ENCODE assay signal across 9 mouse cellular contexts in the genomic region with DNA sequence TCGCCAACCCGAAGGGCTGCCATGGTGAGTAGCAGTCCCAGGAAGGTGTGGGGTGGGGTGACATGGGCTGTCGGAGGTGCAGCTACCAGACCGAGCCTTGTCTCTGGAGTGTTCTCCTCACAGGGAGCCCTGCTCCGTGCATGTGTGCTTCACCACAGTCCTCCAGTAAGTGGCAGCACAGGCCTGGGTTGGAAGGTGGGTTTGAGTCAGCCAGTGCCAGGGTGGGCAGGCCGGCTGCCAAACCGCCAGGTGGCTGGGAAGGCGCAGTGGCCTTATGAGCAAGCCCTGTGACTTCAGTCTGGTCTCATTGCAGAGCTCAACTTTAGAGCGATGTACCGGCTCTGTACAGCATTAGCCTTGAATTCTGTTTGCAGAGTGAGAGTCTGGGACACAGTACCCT. TPM values are rescaled to one million over a fixed set of nuclear protein-coding genes. Genes with fewer than 3 reads are reported as not detected.
A peak's percentile ranks its signal among the peaks of the same experiment; 100 is the strongest.
DNase-seq lines count a peak whose midpoint lies in the region; ATAC-seq lines count a peak whose summit lies in the region.
"Had no signal": no experiment of that assay in that cellular context is flagged by ENCODE, and none has a peak within 500 bp of the region (broad histone marks: within the 10 kb centered on the region; RNA-seq: fewer than 3 reads in every experiment).

No protein-coding gene starts in this region.

- intact Hi-C loops in left cerebral cortex, postnatal 14 days (cut with DNase I), result loop anchor here (2.0 kb wide), 1 partner anchor 51 kb away; no protein-coding TSS in a partner anchor

- H3K4me2 ChIP-seq in intestine, embryonic 15.5 days (replicated peaks), result no peak overlapping the region

- H3K9ac ChIP-seq in intestine, embryonic 15.5 days, result no peak overlapping the region

- no peaks in the 10 kb centered on the region for H3K9me3 ChIP-seq in intestine, embryonic 15.5 days
- no peaks in the 10 kb centered on the region for H3K9me3 ChIP-seq in midbrain, embryonic 10.5 days (replicated peaks)

- H3K4me3 ChIP-seq in intestine, embryonic 15.5 days (replicated peaks), result no peak overlapping the region
- H3K4me3 ChIP-seq in midbrain, embryonic 10.5 days, result no peak overlapping the region

- ATAC-seq in intestine, embryonic 15.5 days, result peak; percentile 65

- H3K27ac ChIP-seq in intestine, embryonic 15.5 days, result no peak overlapping the region
- H3K27ac ChIP-seq in midbrain, embryonic 10.5 days (replicated peaks), result 0 out of 2 replicates have a peak overlapping the region, but pooled peaks have one; percentile 34
- H3K27ac ChIP-seq: macrophage had no signal

- DNase-seq in adrenal gland, adult (ENCODE audit: inconsistent age in 2 of 2, low spot score in 1 of 2), result peak; percentile 74 to 82
- peak; percentile 72 for DNase-seq in embryo, embryonic 10.5 days (ENCODE audit: low spot score)
- peak; percentile 72 to 83 for DNase-seq in gastrocnemius, postnatal 4 days (ENCODE audit: low spot score in 2 of 2)
- DNase-seq in left cerebral cortex, postnatal 14 days (ENCODE audit: low spot score in 2 of 2), result peak; percentile 82 to 88
- DNase-seq in midbrain, embryonic 10.5 days (ENCODE audit: low spot score), result peak; percentile 66
- DNase-seq in skeletal muscle tissue, adult 2 months (ENCODE audit: low read depth, low spot score), result peak; percentile 91
- DNase-seq in adipocyte (ENCODE audit: low spot score), result no peak

- H3K4me1 ChIP-seq in intestine, embryonic 15.5 days (replicated peaks), result 0 out of 2 replicates have a peak, but pooled peaks cover 10% of the 10 kb centered on the region
- H3K4me1 ChIP-seq in midbrain, embryonic 10.5 days, result peaks cover 45% of the 10 kb centered on the region

- H3K36me3 ChIP-seq in intestine, embryonic 15.5 days, result no peaks in the 10 kb centered on the region
- no peaks in the 10 kb centered on the region for H3K36me3 ChIP-seq in midbrain, embryonic 10.5 days

- 43% methylated on average over 10 of the region's 10 CpGs for WGBS in intestine, embryonic 15.5 days
- 32% methylated on average over 10 of the region's 10 CpGs for WGBS in midbrain, embryonic 10.5 days

- H3K27me3 ChIP-seq in intestine, embryonic 15.5 days (replicated peaks), result no peaks in the 10 kb centered on the region
- peaks cover 17% of the 10 kb centered on the region; the same call in 1 of the 2 replicates for H3K27me3 ChIP-seq in midbrain, embryonic 10.5 days (ENCODE audit: low read depth, poor library complexity, severe bottlenecking)

RNA-seq across cellular contexts. Expression of a gene that starts 39.9 kb away (rescaled TPM):
- 1 to 10 TPM; 1.0 to 1.2 TPM for total RNA-seq in gastrocnemius, postnatal 4 days (2021)
- polyA plus RNA-seq in intestine, embryonic 15.5 days (2015; fragmentation: Nextera tagmentation; extraction: Ambion mirVana), result 5.2 and 6.8 TPM in 2 replicates
- 10 to 100 TPM; 42.8 to 43.6 TPM for total RNA-seq in left cerebral cortex, postnatal 14 days (2021)
- polyA plus RNA-seq in midbrain, embryonic 10.5 days (2016; fragmentation: Nextera tagmentation; extraction: Ambion mirVana), result 12.8 and 18.4 TPM in 2 replicates
- polyA plus RNA-seq: macrophage had no signal

RNA-seq across cellular contexts. Expression of a gene that starts 57.2 kb away (rescaled TPM):
- 10 to 100 TPM; 45.2 to 61.4 TPM for total RNA-seq in gastrocnemius, postnatal 4 days (2021)
- polyA plus RNA-seq in intestine, embryonic 15.5 days (2015; fragmentation: Nextera tagmentation; extraction: Ambion mirVana), result 21.9 and 23.7 TPM in 2 replicates
- 1 to 10 TPM; 4.9 to 6.5 TPM for total RNA-seq in left cerebral cortex, postnatal 14 days (2021)
- 9.0 and 10.3 TPM in 2 replicates for polyA plus RNA-seq in midbrain, embryonic 10.5 days (2016; fragmentation: Nextera tagmentation; extraction: Ambion mirVana)

Comparison
In these comparisons a context has a peak if more than half of its experiments do, and no peak if none do; other contexts are left out.
1. RNA of a gene that starts 39.9 kb away (total RNA-seq): 42.8 to 43.6 TPM in left cerebral cortex, postnatal 14 days; 1.0 to 1.2 TPM in gastrocnemius, postnatal 4 days; every median in the first group is over 10 times any median in the second.
2. RNA of a gene that starts 57.2 kb away (total RNA-seq): 45.2 to 61.4 TPM in gastrocnemius, postnatal 4 days; 4.9 to 6.5 TPM in left cerebral cortex, postnatal 14 days; every median in the first group is over 4 times any median in the second.